Mouse (Mus musculus) layer of hippocampus, postnatal 10 days (tissue): ENCODE measurements around the gene Nek9. TPM values are rescaled to one million over a fixed set of nuclear protein-coding genes. Genes with fewer than 3 reads are reported as not detected.
"Not testable (repeated sequence)": the region's sequence is repeated elsewhere in the genome, so short reads cannot be mapped to it uniquely, and the experiment has no call there.

Source experiments
- DNase-seq, 2 experiments: peaks; one replicate each; pipeline ENCODE4 v3.0.0; 2021; ENCODE audit warnings: low spot score in 2 of 2
- total RNA-seq, 2 experiments: library from RNA; stranded (reverse); gene quantifications; 2 replicates each; pipeline ENCODE4 v1.2.3; 2021

Nek9 gene
- total RNA-seq, 2 experiments from 2014 or later = 29.6 to 31.7 TPM

DNA sequence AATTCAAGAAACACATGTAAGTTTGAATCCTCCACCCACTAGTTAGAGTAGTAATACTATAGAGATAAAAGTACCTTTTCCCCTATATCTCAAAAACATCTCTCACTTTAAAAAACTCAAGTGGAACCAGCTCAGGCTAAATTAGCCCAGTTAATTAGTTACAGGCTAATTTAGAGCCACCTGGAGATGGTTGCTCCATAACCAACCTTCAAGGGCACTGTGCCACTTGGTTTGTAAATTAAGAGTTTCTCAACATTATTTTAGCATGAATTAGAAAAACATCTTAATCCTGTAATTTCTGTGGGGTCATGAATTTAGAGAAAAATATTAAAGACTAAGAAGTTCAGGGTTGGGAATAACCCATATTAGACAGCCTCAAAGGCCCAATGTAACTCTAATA, 47.6 kb downstream of the Nek9 start:
- DNase-seq = no peak

DNA sequence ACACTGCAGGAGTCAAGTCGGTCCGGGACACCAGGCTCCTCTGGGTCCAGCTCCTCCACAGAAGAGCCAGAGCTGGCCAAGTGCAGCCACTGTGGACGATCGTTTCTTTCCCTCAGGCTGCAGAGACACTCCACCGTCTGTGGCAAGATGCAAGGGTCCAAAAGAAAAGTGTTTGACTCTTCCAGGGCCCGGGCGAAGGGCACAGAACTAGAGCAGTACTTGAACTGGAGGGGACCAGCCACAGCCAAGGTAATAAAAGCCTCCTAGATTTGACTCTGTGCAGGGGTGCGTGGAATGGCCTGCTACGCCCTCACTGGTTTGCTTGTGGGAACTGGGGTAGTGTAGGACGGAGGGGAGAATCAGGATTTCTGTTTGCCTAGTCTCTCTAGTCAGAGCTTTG, 48.5 kb downstream of the Nek9 start:
- DNase-seq = no peak

DNA sequence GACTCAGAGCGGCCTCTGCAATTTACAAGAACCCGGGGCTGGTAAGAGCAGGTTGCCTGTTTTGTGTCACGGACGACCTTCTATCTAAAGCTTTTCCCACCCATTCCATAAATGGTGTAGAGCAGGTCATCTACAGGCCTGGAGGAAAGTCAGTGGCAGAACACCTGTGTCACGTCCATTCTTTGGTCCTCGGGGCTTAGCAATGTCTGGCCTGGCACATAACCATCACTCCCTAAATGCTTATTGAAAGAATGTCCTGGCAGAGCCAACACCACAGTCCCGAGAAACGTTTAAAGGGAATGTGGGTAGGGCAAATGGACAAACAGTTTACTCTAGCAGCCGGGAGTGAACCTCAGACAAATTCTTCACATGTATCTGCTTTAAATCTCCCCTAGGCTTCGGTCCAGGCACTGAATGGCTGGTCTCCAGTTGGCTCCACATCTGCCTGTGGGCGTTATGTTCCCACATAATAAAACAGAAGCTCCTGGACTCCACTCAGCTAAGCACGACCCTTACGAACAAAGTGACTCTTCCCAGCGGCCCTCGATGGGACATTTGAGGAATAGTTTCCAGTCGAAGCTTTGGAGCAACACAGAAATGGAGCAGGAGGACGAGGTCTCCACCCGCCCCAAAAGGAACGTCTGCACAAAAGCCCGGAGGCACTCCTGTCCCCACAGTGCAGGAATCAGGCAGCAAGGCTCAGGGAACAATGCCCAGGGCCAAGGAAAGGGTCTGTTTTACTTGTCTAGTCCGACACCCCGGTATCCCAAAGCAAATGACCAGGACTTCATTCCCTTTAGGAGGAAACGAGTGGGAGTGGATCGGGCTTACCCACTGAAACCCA, 49.8 kb downstream of the Nek9 start:
- DNase-seq = no peak

DNA sequence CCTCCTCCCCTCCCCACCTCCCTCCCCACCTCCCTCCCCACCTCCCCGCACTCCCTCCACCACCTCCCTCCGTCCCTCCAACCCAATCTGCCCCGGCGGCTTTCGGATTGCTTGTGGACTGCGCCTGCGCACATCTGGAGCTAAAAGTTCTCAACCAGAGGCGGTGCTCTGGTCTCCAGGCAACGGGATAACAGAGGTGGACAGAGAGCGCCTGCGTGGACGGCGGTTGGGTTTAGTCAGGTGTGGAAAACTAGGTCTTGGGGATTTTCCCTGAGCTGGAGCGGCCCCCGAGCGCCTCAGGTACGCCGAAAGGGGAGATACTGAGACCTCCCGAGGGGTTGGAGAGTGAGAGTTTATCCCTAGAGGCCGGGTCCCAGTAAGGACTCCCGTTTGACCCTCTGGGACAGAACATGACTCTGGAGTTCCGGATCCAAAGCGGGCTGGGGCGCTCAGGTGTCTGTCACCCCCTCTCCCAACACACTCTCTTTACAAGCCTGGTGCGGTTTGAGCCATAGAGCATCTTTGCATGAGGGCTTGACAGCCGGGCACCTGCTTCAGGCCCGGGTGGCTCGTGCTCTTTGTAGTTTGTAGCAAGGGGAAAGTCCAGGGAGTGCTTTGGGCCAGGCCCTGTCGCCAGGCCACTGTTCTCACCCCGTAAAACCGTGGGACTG, 50.5 kb downstream of the Nek9 start, which contains the start of gene Zc2hc1c:
Zc2hc1c (plus strand) TSS at position 106 of the 671 bp plus-strand sequence.
- peak; percentile 67 to 68 for DNase-seq

DNA sequence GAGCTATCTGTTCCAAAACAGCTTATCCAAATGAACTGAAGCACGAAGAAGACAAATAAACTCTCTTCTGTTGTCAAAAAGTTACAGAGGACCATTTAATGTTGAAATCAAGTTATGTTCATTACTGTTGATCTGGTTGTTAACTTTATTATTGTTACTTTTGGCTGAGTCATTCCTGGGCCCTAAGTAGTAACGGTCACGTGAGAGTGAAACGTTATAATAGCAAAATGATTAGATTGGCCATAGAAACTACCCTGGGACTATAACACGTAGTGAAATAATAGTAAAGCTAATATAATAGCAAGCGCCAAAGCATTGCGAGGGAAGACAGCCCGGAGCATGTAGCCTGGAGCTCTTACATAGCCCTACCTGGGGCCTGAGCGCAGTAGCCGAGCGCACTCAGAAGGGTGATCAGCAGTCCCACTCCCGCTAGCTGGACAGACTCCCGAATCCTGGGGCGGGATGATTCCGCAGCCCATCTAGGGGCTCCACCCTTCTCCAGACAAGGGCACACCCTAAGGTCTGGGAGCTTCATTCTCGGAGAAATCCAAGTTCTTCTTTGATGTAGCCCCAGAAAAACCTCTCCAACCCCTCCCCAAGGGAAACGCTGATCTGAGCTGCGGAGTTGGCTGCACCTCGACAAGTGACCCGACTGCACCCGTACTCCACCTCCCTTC, 51.2 kb downstream of the Nek9 start, which contains the start of gene Acyp1:
Acyp1 (minus strand) TSS at position 630 of the 677 bp plus-strand sequence.
- no peak for DNase-seq

DNA sequence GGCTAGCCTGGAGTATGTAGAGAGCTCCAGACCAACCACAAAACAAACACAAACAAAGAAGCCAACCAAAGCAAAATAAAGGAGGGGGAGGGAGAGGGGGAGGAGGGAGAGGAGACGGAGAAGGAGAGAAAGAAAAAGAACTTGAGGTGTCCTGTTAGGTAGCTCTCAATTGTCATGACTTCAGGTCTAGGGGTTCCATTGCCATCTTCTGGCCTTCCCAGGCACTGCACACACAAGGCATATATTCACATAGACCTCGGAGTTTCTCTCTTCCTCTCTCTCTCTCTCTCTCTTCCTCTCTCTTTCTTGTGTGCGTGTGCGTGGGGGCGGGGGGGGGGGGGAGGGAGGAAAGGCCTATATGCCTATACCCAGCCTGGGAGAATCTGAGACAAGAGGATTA, 52.2 kb downstream of the Nek9 start:
- DNase-seq = no peak

DNA sequence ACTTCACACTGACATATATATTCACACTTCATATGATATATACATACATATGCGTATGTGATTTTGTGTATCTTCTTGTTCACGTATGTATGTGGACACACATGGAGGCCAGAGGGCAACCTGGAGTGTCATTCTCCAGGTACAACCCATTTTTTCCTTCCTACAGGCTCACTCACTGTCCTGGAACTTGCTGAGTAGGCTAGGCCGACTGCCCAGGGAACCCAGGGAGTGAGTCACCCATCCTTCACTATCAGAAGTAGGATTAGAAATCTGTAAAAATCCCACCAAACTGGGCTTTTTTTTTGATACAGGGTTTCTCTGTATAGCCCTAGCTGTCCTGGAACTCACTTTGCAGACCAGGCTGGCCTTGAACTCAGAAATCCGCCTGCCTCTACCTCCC, 54.2 kb downstream of the Nek9 start:
- DNase-seq = no peak

DNA sequence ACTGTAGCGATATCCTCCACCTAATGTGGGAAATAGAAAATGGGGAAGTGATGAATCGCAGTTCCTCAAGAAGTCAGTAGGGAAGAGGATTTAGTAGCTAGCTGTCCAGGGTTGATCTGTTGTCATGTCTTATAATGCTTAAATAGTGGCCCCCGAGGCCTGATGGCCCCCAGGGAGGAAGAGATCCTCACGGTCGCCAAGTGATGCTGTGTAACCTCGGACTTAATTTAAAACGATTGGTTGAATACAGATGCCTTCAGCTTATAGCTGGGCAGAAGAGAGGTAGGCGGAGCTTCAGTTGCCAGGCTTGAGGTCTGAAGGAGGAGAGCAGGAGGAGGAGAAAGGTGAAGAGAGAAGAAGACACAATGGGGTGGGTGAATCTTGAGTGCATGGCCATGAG, 54.8 kb downstream of the Nek9 start:
- no peak for DNase-seq

DNA sequence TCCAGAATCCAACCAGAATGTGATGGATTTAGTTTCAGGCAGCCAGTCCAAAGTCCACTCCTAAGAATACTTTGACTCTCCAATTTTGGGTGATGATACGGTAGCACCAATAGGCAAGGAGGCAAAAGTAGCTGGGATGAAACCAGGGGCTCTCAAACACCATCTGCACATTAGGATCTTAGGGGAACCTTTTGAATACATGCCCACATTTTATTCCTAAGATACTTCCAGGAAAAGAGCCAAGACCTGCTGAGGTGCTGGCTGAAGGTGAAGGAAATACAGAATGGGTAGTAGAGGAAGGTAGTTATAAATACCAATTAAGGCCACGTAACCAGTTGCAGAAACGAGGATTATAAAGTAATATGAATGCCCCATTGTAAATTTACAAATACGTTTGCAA, 57.4 kb downstream of the Nek9 start:
- not testable (repeated sequence) for DNase-seq

DNA sequence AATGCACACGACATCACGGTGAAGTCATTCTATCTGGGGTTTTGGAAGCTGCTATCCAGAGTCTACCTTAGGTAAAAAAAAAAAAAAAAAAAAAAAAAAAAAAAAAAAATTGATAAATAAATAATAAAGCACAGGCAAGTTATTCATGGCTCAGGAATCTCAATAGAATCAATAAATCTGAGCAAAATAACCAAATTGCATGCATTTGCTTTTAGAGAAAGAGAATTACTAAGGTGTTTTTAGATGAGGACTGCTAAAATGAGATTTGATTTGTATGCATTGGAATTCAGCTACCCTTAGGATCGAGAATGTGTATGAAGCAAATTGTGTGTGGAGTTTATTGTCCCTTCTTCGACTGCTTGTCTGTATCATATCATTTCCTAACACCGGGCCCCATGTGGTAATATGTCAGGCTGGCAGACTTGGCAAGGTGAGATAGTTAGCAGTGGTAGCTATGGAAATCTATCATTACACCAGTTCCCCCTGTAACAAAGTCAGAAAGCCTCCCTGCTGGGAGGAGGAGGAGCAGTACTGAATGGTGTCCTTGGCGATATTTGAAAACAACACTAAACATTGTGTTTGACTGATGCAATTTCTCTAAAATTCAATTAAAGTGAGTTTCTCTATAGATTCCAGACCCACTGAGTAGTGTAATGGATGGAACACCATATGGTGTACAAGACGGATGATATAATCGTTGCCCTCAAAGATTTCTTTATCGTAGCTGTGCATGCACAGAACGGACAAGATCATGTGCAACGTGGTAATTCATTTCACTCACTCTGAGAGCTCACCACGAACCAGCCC, 58.1 kb downstream of the Nek9 start:
- DNase-seq = no peak

DNA sequence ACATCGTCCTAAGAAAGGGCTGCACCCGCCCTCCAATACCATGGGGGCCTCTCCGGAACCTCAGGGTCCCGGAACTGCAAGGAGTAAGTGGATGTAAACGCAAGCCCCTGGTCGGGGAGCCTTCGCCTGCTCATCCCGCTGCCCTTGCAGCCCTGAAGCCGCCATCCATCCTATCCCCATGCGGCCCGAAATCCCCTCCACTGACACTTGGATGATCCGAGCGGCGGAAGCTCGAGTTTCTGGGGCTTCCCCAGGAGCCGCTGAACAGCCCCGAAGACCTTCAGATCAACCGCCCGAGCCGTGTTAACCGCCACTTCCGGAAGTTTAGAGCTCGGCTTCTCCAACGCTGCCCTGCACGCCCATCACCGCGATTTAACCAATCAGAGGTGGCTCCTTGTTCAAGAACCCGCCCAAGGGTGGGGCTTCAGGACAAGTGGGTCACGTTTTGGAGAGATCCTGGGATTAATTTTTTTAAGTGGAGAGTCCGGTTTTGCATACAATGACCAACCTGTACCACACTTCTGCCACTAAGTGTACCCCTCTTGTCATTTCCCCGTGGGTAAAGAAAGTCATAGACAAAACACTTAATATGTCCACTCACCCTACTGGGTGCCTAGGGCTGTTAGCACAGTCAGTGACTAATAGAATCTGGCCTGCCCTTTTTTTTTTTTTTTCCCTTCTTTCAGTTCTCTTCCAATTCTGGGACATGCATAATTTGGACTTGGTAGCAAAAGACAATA, 58.9 kb downstream of the Nek9 start:
- DNase-seq = peak; percentile 98 to 99

DNA sequence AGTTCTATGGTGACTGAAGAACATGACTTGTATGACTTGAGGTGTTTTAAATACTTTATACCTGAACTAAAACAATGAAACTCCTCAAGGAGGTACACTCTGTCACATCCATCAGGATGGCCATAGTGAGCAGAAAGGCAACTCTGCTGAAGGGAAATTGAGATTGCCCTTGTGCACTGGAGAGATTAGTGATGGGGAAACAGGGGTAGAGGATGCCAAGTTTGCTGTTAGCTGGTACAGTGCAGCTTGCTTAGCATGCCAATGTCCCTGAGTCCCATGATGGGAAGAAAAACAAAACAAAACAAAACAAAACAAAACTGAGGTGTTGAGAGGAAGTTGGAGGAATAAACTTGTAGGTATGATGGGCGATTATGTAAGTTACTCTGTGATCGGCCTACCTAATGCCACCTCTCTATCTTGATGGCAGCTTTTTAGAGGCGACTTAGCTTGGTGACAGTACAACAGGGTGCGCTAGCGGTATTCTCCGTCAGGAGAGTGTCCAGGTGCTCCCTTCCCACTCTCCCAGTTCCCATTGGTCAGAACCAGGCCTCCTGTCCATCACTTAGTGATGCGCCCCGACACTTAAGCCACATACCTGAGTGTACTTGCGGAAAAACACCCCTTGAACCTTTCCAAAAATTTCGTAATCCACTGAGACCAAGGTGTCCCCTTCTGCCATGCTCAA, 59.6 kb downstream of the Nek9 start:
- DNase-seq = no peak

DNA sequence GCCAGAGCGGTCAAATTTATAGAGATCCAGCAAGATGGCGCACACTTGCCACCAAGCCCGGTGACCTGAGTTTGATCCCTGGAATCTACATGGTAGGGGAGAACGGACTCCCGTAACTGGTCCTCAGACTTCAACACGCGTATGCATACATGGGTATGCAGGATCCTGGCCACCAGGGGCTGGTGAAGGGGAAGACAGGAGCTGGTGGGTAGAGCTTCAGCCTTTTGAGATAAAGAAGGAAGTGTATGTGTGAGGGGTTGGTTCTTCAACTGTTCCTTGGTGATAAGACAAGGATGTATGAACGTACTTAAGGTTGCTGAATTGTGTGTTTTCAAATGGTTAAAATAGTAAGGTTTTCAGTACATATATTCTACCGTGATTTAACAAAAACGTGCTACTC, 60.2 kb downstream of the Nek9 start:
- DNase-seq = no peak

DNA sequence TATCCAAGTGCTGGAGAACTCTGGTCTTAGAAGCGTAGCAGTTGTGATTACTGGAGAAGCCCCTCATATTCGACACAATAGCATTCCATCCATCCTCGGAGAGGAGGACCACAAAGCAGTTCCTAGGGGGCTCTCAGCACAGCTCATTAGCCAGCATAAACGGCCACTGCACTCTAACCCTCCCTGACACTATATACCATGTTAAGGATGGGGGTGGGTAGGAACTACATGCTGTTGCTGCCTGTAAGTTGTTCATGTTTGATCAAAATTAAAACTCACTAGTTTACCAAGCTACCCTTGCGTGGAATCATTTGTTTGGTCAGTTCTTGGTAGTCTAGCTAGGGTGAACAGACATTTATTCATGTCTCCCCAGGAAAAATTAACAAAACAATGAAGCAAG, 62.9 kb downstream of the Nek9 start:
- no peak for DNase-seq

DNA sequence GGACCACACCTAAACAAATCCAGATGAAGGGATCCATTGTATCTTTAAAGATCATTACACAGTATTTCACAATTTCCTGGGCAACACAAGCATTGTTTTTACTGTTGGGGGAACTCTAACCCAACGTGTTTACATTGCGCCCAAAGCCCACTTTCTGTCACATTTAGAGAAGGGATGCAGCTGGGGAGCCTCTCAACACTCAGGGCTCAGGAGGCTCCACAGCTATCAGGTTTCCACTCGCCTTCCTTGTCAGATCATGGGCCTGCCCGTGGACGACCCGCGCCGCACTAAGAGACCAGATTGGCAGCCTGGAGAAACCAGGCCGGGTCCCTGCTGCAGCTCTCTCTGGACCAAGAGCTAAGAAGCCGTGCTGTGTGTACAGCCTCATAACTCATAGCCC, 65.7 kb downstream of the Nek9 start:
- no peak for DNase-seq

DNA sequence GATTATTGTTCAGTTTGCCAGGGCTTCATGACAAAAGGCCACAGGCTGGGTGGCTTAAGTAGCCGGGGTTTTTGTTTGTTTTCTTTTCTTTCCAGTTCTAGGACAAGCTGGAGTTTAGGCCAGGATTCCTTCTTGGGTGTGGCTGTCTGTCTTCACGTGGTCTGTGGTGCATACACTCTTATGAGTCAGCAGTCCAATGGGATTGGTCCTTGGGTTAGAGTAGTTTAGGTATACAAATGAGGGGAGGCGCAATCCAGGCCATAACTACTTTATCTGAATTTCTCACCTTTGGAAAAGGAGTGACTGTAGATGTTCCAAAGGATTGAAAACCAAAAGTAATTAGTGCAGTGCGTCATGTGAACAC, 67.3 kb downstream of the Nek9 start:
- no peak for DNase-seq

DNA sequence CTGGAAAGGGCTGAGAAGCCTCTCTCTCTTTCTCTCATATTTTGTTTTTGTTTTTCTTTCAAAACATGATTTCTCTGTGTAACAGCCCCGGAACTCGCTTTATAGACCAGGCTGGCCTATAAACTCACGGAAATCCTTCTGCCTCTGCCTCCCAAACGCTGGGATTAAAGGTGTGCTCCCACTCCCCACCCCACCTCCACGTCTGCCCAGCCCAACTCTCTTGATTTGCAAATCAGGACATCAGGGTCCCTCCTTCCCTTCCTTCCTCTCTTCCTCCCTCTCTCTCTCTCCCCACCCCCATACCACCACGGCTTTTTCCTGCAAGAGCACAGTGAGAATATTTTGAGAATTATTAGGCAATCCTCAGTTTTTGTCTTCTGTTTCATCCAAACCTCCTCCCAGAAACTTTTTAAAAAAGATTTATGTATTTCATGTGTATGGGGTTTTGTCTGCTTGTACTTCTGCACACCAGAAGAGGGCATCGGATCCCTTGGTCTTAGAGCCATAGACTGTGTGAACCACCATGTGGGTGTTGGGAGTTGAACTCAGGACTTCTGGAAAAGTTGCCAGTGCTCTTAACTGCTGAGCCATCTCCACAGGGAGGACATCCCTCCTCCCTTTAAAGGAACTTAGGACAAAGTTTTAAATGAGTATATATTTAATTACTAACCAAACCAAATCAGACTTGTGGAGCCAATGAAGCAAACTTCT, 67.9 kb downstream of the Nek9 start:
- no peak for DNase-seq

DNA sequence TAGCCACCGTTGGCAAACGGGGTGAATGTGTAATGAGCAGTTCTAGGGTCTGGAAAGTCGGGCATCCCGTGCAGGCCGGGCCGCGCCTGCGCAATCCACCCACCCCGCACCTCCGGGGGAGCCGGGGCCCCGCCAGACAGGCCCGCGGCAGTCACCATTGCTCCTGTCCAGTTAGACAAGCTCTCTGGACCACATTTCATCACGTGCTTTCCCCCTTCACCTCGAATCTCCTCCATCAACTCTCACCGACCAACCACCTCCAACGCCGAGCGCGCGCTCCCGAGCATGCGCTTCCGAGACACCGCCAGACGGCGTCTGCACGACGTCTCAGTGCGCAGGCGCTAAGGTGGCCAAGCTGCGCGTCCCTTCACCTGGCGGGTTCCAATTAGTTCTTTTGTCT, 68.8 kb downstream of the Nek9 start, which contains the start of gene Mlh3:
Mlh3 (minus strand) TSS at position 281 of the 400 bp plus-strand sequence.
- peak; percentile 78 to 84 for DNase-seq

DNA sequence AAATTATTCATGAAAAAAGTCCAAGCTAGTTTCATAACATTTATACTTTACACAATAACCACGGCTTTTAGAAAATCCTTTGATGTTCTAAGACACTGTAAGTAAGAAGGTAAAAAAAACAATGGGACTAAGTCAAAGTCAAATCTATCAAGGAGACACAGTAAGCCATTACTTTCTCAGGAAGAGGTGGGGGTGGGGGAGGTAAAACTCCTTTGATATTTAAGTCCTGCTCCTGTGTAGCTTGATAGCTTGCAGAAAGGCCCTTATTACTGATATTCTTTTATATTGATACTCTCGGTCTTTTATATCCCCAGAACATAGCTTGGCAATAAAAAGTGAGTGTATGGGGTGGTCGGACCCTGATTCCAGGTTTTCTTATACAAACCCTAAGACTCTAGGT, 69.3 kb downstream of the Nek9 start:
- DNase-seq = no peak
